Mouse (Mus musculus): Measurements from ENCODE around the gene Disc1. TPM values are rescaled to one million over a fixed set of nuclear protein-coding genes. Genes with fewer than 3 reads are reported as not detected.

Gene Disc1
- polyA plus RNA-seq, 1 experiment from 2014 or later = 0.96 TPM

DNA sequence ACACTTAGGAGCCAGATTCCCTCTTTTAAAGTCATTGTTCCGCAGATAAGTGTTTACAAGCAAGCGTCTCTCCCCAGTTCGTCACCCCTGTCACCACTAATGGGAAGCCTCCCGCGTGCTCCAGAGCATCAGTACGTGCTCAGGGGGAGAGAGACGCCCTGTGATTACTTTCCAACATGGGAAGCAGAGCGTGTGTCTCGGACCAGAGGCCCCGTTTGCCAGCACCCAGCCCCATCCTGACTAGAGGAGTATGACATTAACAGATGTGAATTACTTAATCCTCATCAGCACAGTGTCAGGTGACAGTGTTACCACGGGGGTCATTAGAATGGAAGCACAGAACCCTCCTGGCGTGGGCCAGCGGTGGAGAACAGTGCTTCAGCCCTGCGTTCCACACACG is 15.3 kb upstream of the Disc1 start:
- H3K4me2 ChIP-seq (ENCODE audit: low read depth, severe bottlenecking) = no peak overlapping the region
- no peak overlapping the region for H3K27ac ChIP-seq (replicated peaks; ENCODE audit: low read depth, low read length)
- no peak for ATAC-seq (ENCODE audit: insufficient number of reproducible peaks, low FRiP score, low TSS enrichment, low read depth)
- no peak for DNase-seq (ENCODE audit: low spot score)
- no peaks in the 10 kb centered on the region for H3K9me3 ChIP-seq (ENCODE audit: control insufficient read depth, low read length)
- WGBS = 86% methylated on average over 15 of the region's 15 CpGs
- H3K9ac ChIP-seq (ENCODE audit: low read length) = no peak overlapping the region
- peaks cover 8% of the 10 kb centered on the region; the same call in 1 of the 2 replicates for H3K4me1 ChIP-seq (ENCODE audit: control insufficient read depth, insufficient read depth, low read length)
- H3K4me3 ChIP-seq (ENCODE audit: low read depth, low read length) = no peak overlapping the region
- no peaks in the 10 kb centered on the region for H3K27me3 ChIP-seq (ENCODE audit: control insufficient read depth, insufficient read depth, low read length)
- peaks cover 5% of the 10 kb centered on the region; the same call in 1 of the 2 replicates for H3K36me3 ChIP-seq (ENCODE audit: control insufficient read depth, insufficient read depth, low read length)

DNA sequence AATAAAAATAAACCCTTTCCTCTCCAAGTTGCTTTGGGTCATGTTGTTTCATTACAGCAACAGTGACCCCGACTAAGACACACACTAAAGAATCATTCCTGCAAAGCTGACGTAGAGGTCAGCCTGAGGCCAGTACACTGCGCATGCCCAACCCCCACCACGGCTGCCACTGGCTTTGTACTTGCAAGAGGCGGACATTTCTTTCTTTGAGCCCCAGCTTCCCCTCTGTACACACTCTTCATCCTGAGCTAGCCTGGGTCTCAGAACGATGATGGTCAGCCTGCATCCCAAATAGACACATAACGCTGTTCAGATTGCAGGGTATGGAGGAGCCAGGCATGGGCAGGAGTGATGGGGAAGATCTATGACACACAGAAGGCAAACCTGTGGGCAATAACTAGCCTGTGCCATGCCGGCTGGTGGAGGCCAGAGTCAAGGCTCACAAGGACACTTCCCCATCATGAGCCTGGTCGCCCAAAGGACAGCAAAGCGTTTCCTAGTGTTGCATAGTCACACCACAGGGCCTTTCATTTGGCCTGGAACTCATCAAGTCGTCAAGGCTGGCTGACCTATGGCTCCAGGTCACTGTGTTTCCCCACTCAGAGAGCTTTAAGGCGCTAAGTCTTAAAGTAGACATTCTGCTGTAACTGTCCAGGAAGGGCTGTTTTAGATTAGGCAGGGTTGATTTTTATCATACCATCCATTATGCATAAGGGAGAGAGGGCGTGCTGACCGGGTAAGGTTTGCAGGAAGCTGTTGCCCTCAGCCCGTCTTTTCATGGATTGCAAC is 13.2 kb upstream of the Disc1 start:
- H3K4me1 ChIP-seq (ENCODE audit: control insufficient read depth, insufficient read depth, low read length) = peaks cover 8% of the 10 kb centered on the region; the same call in 1 of the 2 replicates
- H3K4me3 ChIP-seq (ENCODE audit: low read depth, low read length) = no peak overlapping the region
- peaks cover 5% of the 10 kb centered on the region; the same call in 1 of the 2 replicates for H3K36me3 ChIP-seq (ENCODE audit: control insufficient read depth, insufficient read depth, low read length)
- no peaks in the 10 kb centered on the region for H3K27me3 ChIP-seq (ENCODE audit: control insufficient read depth, insufficient read depth, low read length)
- H3K4me2 ChIP-seq (ENCODE audit: low read depth, severe bottlenecking) = no peak overlapping the region
- 37% methylated on average over 15 of the region's 15 CpGs for WGBS
- H3K9me3 ChIP-seq (ENCODE audit: control insufficient read depth, low read length) = no peaks in the 10 kb centered on the region
- DNase-seq (ENCODE audit: low spot score) (peak; percentile 36), ATAC-seq (ENCODE audit: insufficient number of reproducible peaks, low FRiP score, low TSS enrichment, low read depth) (no peak)
- H3K9ac ChIP-seq (ENCODE audit: low read length) = no peak overlapping the region
- H3K27ac ChIP-seq (replicated peaks; ENCODE audit: low read depth, low read length) = no peak overlapping the region

GRCm38 (mm10) chr8:125041496-125041895 is 12.5 kb upstream of the Disc1 start:
- WGBS = 19% methylated on average over 2 of the region's 2 CpGs
- no peaks in the 10 kb centered on the region for H3K27me3 ChIP-seq (ENCODE audit: control insufficient read depth, insufficient read depth, low read length)
- H3K4me3 ChIP-seq (ENCODE audit: low read depth, low read length) = no peak overlapping the region
- H3K27ac ChIP-seq (replicated peaks; ENCODE audit: low read depth, low read length) = no peak overlapping the region
- peaks cover 8% of the 10 kb centered on the region; the same call in 1 of the 2 replicates for H3K4me1 ChIP-seq (ENCODE audit: control insufficient read depth, insufficient read depth, low read length)
- H3K36me3 ChIP-seq (ENCODE audit: control insufficient read depth, insufficient read depth, low read length) = peaks cover 3% of the 10 kb centered on the region; the same call in 1 of the 2 replicates
- H3K9me3 ChIP-seq (ENCODE audit: control insufficient read depth, low read length) = no peaks in the 10 kb centered on the region
- no peak overlapping the region for H3K9ac ChIP-seq (ENCODE audit: low read length)
- DNase-seq (ENCODE audit: low spot score) (no peak), ATAC-seq (ENCODE audit: insufficient number of reproducible peaks, low FRiP score, low TSS enrichment, low read depth) (no peak)
- no peak overlapping the region for H3K4me2 ChIP-seq (ENCODE audit: low read depth, severe bottlenecking)

- Histone ChIP-seq H3K9ac (ENCODE audit: low read length) (no peak overlapping the region), H3K9me3 (ENCODE audit: control insufficient read depth, low read length) (no peaks in the 10 kb centered on the region), H3K36me3 (ENCODE audit: control insufficient read depth, insufficient read depth, low read length) (0 out of 2 replicates have a peak, but pooled peaks cover 3% of the 10 kb centered on the region), H3K27ac (replicated peaks; ENCODE audit: low read depth, low read length) (no peak overlapping the region), H3K4me3 (ENCODE audit: low read depth, low read length) (no peak overlapping the region), H3K4me1 (ENCODE audit: control insufficient read depth, insufficient read depth, low read length) (peaks cover 6% of the 10 kb centered on the region; the same call in 1 of the 2 replicates), H3K27me3 (ENCODE audit: control insufficient read depth, insufficient read depth, low read length) (no peaks in the 10 kb centered on the region), H3K4me2 (ENCODE audit: low read depth, severe bottlenecking) (no peak overlapping the region)
- DNase-seq (ENCODE audit: low spot score) (no peak), ATAC-seq (ENCODE audit: insufficient number of reproducible peaks, low FRiP score, low TSS enrichment, low read depth) (no peak)
- WGBS = 64% methylated on average over 7 of the region's 7 CpGs
Measured at GRCm38 (mm10) chr8:125043394-125043793, 10.6 kb upstream of the Disc1 start.

GRCm38 (mm10) chr8:125043935-125044334 is 10.1 kb upstream of the Disc1 start:
- no peak overlapping the region for H3K4me3 ChIP-seq (ENCODE audit: low read depth, low read length)
- no peak overlapping the region for H3K9ac ChIP-seq (ENCODE audit: low read length)
- DNase-seq (ENCODE audit: low spot score) (no peak), ATAC-seq (ENCODE audit: insufficient number of reproducible peaks, low FRiP score, low TSS enrichment, low read depth) (no peak)
- no peaks in the 10 kb centered on the region for H3K27me3 ChIP-seq (ENCODE audit: control insufficient read depth, insufficient read depth, low read length)
- H3K9me3 ChIP-seq (ENCODE audit: control insufficient read depth, low read length) = no peaks in the 10 kb centered on the region
- H3K27ac ChIP-seq (replicated peaks; ENCODE audit: low read depth, low read length) = no peak overlapping the region
- H3K4me1 ChIP-seq (ENCODE audit: control insufficient read depth, insufficient read depth, low read length) = peaks cover 6% of the 10 kb centered on the region; the same call in 1 of the 2 replicates
- no peak overlapping the region for H3K4me2 ChIP-seq (ENCODE audit: low read depth, severe bottlenecking)
- WGBS = 14% methylated on average over 9 of the region's 9 CpGs
- 0 out of 2 replicates have a peak, but pooled peaks cover 3% of the 10 kb centered on the region for H3K36me3 ChIP-seq (ENCODE audit: control insufficient read depth, insufficient read depth, low read length)

DNA sequence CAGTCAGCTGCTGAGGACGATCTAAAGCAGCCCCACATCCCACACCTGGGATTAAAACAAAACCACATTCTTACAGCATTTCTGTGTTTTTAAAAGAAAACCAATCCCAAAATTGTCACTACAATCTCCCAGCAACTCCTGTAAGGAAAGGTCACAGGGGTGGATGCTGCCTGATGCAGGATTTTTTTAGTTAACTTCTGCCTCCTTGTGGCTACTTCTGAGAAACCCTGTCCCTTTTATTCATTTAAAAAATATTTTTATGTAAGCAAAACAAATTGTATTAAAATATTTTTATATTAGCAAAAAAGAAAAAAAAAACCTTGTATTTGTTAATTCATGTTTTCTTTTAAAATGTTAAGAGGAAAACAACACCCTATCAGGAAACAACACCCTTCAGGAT is 8.2 kb upstream of the Disc1 start:
- WGBS = 85% methylated on average over 1 of the region's 1 CpGs
- no peaks in the 10 kb centered on the region for H3K9me3 ChIP-seq (ENCODE audit: control insufficient read depth, low read length)
- no peak overlapping the region for H3K4me2 ChIP-seq (ENCODE audit: low read depth, severe bottlenecking)
- peaks cover 3% of the 10 kb centered on the region; the same call in 1 of the 2 replicates for H3K4me1 ChIP-seq (ENCODE audit: control insufficient read depth, insufficient read depth, low read length)
- DNase-seq (ENCODE audit: low spot score) (no peak), ATAC-seq (ENCODE audit: insufficient number of reproducible peaks, low FRiP score, low TSS enrichment, low read depth) (no peak)
- no peaks in the 10 kb centered on the region for H3K27me3 ChIP-seq (ENCODE audit: control insufficient read depth, insufficient read depth, low read length)
- no peaks in the 10 kb centered on the region for H3K36me3 ChIP-seq (ENCODE audit: control insufficient read depth, insufficient read depth, low read length)
- H3K4me3 ChIP-seq (ENCODE audit: low read depth, low read length) = no peak overlapping the region
- no peak overlapping the region for H3K9ac ChIP-seq (ENCODE audit: low read length)
- H3K27ac ChIP-seq (replicated peaks; ENCODE audit: low read depth, low read length) = no peak overlapping the region

DNA sequence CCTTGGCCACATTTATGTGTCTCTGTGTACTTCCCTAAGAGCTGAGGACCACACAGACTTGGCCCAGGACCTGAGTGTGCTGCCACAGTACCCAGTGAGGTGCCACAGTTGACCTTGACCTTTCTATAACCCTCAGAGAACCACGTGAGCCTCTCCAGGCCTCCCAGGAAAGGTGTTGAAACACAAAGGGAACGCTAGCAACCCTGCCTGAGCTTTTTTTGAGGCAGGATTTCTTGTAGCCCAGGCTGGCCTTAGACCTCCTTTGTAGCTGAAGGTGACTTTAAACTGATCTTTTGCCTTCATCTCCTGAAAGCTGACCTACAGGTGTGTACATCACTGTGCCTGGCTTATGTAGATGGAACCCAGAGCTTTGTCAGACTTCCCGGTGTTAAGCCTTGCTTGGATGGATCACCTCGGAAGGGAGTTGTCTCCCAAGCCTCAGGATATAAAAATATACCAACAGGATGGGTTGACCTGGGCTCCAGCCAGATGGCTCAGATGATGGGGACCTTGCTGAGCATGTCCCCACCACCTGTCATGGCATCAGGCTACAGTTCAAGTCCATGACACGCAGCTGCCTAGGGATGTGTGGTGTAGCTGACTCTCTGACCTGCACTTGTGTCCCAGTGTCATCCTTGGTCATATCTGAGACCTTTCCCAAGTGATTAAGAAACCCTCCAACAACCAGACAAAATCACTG is 4.8 kb upstream of the Disc1 start:
- ATAC-seq (ENCODE audit: insufficient number of reproducible peaks, low FRiP score, low TSS enrichment, low read depth) (no peak), DNase-seq (ENCODE audit: low spot score) (no peak)
- Histone ChIP-seq H3K27ac (replicated peaks; ENCODE audit: low read depth, low read length) (no peak overlapping the region), H3K4me3 (ENCODE audit: low read depth, low read length) (no peak overlapping the region), H3K9ac (ENCODE audit: low read length) (no peak overlapping the region), H3K4me1 (ENCODE audit: control insufficient read depth, insufficient read depth, low read length) (peaks cover 3% of the 10 kb centered on the region; the same call in 1 of the 2 replicates), H3K9me3 (ENCODE audit: control insufficient read depth, low read length) (no peaks in the 10 kb centered on the region), H3K4me2 (ENCODE audit: low read depth, severe bottlenecking) (no peak overlapping the region), H3K27me3 (ENCODE audit: control insufficient read depth, insufficient read depth, low read length) (peaks cover 15% of the 10 kb centered on the region; the same call in 1 of the 2 replicates), H3K36me3 (ENCODE audit: control insufficient read depth, insufficient read depth, low read length) (no peaks in the 10 kb centered on the region)
- 63% methylated on average over 5 of the region's 5 CpGs for WGBS

DNA sequence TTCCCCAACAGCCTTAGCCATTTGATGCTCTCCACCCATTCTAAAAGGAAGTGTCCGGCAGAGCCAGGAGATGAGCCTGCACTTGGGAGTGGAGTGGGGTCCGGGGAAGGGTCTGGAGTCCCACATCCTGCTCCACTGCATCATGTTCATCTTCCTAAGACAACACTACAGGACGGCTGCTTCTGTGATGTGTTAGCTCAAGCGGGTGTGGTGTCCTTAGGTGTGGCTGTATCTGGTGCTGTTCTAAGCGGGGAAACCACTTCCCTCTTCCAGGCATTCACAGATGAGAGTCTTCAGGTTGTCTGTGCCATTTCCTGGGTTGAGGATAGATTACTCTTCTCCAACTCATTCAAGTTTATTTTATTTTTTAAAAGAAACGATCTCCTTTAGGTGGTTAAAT is 4.2 kb upstream of the Disc1 start:
- no peaks in the 10 kb centered on the region for H3K9me3 ChIP-seq (ENCODE audit: control insufficient read depth, low read length)
- no peak overlapping the region for H3K9ac ChIP-seq (ENCODE audit: low read length)
- peaks cover 3% of the 10 kb centered on the region; the same call in 1 of the 2 replicates for H3K4me1 ChIP-seq (ENCODE audit: control insufficient read depth, insufficient read depth, low read length)
- WGBS = 85% methylated on average over 6 of the region's 6 CpGs
- H3K27ac ChIP-seq (replicated peaks; ENCODE audit: low read depth, low read length) = no peak overlapping the region
- ATAC-seq (ENCODE audit: insufficient number of reproducible peaks, low FRiP score, low TSS enrichment, low read depth) (no peak), DNase-seq (ENCODE audit: low spot score) (no peak)
- no peaks in the 10 kb centered on the region for H3K36me3 ChIP-seq (ENCODE audit: control insufficient read depth, insufficient read depth, low read length)
- no peak overlapping the region for H3K4me3 ChIP-seq (ENCODE audit: low read depth, low read length)
- no peak overlapping the region for H3K4me2 ChIP-seq (ENCODE audit: low read depth, severe bottlenecking)
- peaks cover 21% of the 10 kb centered on the region for H3K27me3 ChIP-seq (ENCODE audit: control insufficient read depth, insufficient read depth, low read length)
